Mouse (Mus musculus) bone marrow macrophage, adult 2 months (primary cell): ENCODE results near the gene Sox5.

Experiments used
- CTCF ChIP-seq: IDR thresholded peaks from 2 replicates; pipeline ENCODE4 v1.5.1; 2012; ENCODE audit warnings: low read depth, mild to moderate bottlenecking, low read length, moderate library complexity
- POLR2A ChIP-seq: IDR thresholded peaks from 2 replicates; pipeline ENCODE4 v1.6.1; 2012; ENCODE audit warnings: mild to moderate bottlenecking, low read depth, low read length, borderline replicate concordance

DNA sequence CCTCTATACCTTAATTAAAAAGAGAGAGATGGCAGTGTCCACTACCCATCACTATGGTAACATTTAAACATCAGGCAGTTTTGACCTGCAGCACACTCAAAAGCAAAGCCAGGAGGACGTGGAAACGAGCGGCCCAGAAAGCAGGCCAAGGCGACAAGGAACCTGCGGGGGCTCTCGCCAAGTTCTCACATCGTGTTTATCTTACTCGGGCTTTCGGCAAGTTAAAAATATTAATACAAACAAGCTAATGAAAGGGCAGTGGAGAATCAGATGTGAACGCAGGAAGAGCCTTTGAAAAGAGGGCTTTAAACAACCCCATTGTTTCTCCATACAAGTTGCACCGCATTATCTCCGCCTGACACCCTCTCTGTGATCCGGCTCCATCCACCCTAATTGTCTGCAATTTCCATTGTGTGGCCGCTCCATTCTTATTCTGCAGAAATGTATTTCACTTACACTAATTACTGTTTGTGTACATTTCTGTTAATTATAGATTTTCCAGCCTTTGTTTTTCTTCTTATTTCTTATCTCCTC, 444.3 kb downstream of the Sox5 start:
- no peak for TF ChIP-seq CTCF
- TF ChIP-seq POLR2A: no peak
